Mouse (Mus musculus) heart, embryonic 14.5 days (tissue): ENCODE measurements around the gene Hdhd5. TPM values are rescaled to one million over a fixed set of nuclear protein-coding genes. Genes with fewer than 3 reads are reported as not detected.

Experiments
- polyA plus RNA-seq: library from polyadenylated mRNA; unstranded; fragments of >200 nt; fragmentation: Nextera tagmentation; extraction: Ambion mirVana; gene quantifications from 2 replicates; pipeline ENCODE4 v1.2.1, GENCODE M21; 2014

Hdhd5 gene
- polyA plus RNA-seq, 1 experiment from 2014 or later, result 14.1 TPM

Other genes starting within 250 kb of the Hdhd5 start
- gene D330020A13Rik, start 237.0 kb downstream of the Hdhd5 start, polyA plus RNA-seq, result 0.30 and 0.35 TPM in 2 replicates
- 0.19 and 0.26 TPM in 2 replicates for gene B4galnt3, start 236.8 kb downstream of the Hdhd5 start, polyA plus RNA-seq
- 38.5 and 39.3 TPM in 2 replicates for gene Kdm5a, start 167.2 kb downstream of the Hdhd5 start, polyA plus RNA-seq
- gene Ccdc77, start 166.9 kb downstream of the Hdhd5 start, polyA plus RNA-seq, result 21.1 and 21.8 TPM in 2 replicates
- gene Il17ra, start 68.1 kb downstream of the Hdhd5 start, polyA plus RNA-seq, result 1.8 and 2.3 TPM in 2 replicates
- gene Tmem121b, start 37.5 kb downstream of the Hdhd5 start, polyA plus RNA-seq, result 0.04 and 0.07 TPM in 2 replicates
- gene Cecr2, start 135.1 kb upstream of the Hdhd5 start, polyA plus RNA-seq, result 1.5 and 2.1 TPM in 2 replicates
- gene Slc25a18, start 242.3 kb upstream of the Hdhd5 start, polyA plus RNA-seq, result 0.20 and 0.31 TPM in 2 replicates